Mouse (Mus musculus) hindbrain, embryonic 15.5 days (tissue): ENCODE data around the gene Oser1. TPM values are rescaled to one million over a fixed set of nuclear protein-coding genes. Genes with fewer than 3 reads are reported as not detected.

ENCODE experiments used
- ATAC-seq: fragments of 200-750 bp; cut with Nextera tagmentation; 2 replicates; pipeline ENCODE4 v1.8.0; 2017; ENCODE audit warnings: low read depth, moderate number of reproducible peaks, moderate TSS enrichment; ENCODE audit not compliant: low FRiP score
- H3K27ac ChIP-seq: fragments of 300-500 bp; sonication (generic); replicated peaks from 2 replicates; pipeline ENCODE4 v1.5.1; 2015; ENCODE audit warnings: mild to moderate bottlenecking, inconsistent platforms
- H3K27me3 ChIP-seq: fragments of 300-500 bp; sonication (generic); 2 replicates; pipeline ENCODE4 v1.6.1; 2015; ENCODE audit warnings: control low read depth, inconsistent platforms
- H3K36me3 ChIP-seq: fragments of 300-500 bp; sonication (generic); 2 replicates; pipeline ENCODE4 v1.6.1; 2015; ENCODE audit warnings: control low read depth, inconsistent platforms
- H3K4me1 ChIP-seq: fragments of 300-500 bp; sonication (generic); replicated peaks from 2 replicates; pipeline ENCODE4 v1.6.1; 2015; ENCODE audit warnings: control low read depth, inconsistent platforms
- H3K4me2 ChIP-seq: fragments of 300-500 bp; sonication (generic); 2 replicates; pipeline ENCODE4 v1.6.1; 2015; ENCODE audit warnings: moderate library complexity, mild to moderate bottlenecking, inconsistent platforms
- H3K4me3 ChIP-seq: fragments of 300-500 bp; sonication (generic); 2 replicates; pipeline ENCODE4 v1.5.1; 2015; ENCODE audit warnings: mild to moderate bottlenecking, inconsistent platforms
- H3K9ac ChIP-seq: fragments of 300-500 bp; sonication (generic); 2 replicates; pipeline ENCODE4 v1.6.1; 2015; ENCODE audit warnings: inconsistent platforms
- H3K9me3 ChIP-seq: fragments of 300-500 bp; sonication (generic); 2 replicates; pipeline ENCODE4 v1.6.1; 2016; ENCODE audit warnings: control low read depth, inconsistent platforms
- WGBS: fragments of 180-500 bp; shearing (Covaris S2); methylation state at CpG from one replicate; pipeline ENCODE4 v1.1.7; 2015; 5-methylcytosine and 5-hydroxymethylcytosine counted together
- polyA plus RNA-seq: library from polyadenylated mRNA; unstranded; fragments of >200 nt; fragmentation: Nextera tagmentation; extraction: Ambion mirVana; gene quantifications from 2 replicates; pipeline ENCODE4 v1.2.1, GENCODE M21; 2015

Oser1 gene
- 72.1 and 78.6 TPM in 2 replicates for polyA plus RNA-seq

GRCm38 (mm10) chr2:163424597-163424996 lies at the start of gene Oser1:
Gene Oser1 (minus strand): TSS chr2:163424697.
- 88% methylated on average over 6 of the region's 6 CpGs for WGBS
- Histone ChIP-seq H3K27me3 (no peaks in the 10 kb centered on the region), H3K9ac (no peak within 1 kb of the TSS), H3K27ac (no peak within 1 kb of the TSS), H3K4me1 (peaks cover 17% of the 10 kb centered on the region), H3K36me3 (0 out of 2 replicates have a peak, but pooled peaks cover 4% of the 10 kb centered on the region), H3K4me3 (no peak within 1 kb of the TSS), H3K9me3 (no peaks in the 10 kb centered on the region), H3K4me2 (no peak within 1 kb of the TSS)
- no peak for ATAC-seq

GRCm38 (mm10) chr2:163472466-163472851 lies 48.0 kb upstream of the Oser1 start, which contains the start of gene Fitm2:
Gene Fitm2 (minus strand): TSS chr2:163472629.
- under 1% methylated on average over 30 of the region's 30 CpGs for WGBS
- peak; percentile 96 for ATAC-seq

GRCm38 (mm10) chr2:163471710-163472465 lies 47.4 kb upstream of the Oser1 start:
- peak overlapping the region; percentile 71 for H3K4me2 ChIP-seq
- peak; percentile 85 for ATAC-seq
- H3K4me3 ChIP-seq: peak overlapping the region; percentile 82
- no peaks in the 10 kb centered on the region for H3K27me3 ChIP-seq
- peaks cover 16% of the 10 kb centered on the region; the same call in 1 of the 2 replicates for H3K36me3 ChIP-seq
- peak overlapping the region; percentile 87 for H3K9ac ChIP-seq
- H3K4me1 ChIP-seq: peaks cover 10% of the 10 kb centered on the region
- no peaks in the 10 kb centered on the region for H3K9me3 ChIP-seq
- 5% methylated on average over 36 of the region's 36 CpGs for WGBS
- H3K27ac ChIP-seq: peak overlapping the region; percentile 80

More at GRCm38 (mm10) chr2:163472466-163472851, 48.0 kb upstream of the Oser1 start, which contains the start of gene Fitm2:
- Histone ChIP-seq H3K27me3 (no peaks in the 10 kb centered on the region), H3K9ac (peak within 1 kb of the TSS; percentile 87), H3K27ac (peak within 1 kb of the TSS; percentile 80), H3K4me1 (peaks cover 10% of the 10 kb centered on the region), H3K9me3 (no peaks in the 10 kb centered on the region), H3K4me3 (peak within 1 kb of the TSS; percentile 82), H3K36me3 (peaks cover 16% of the 10 kb centered on the region; the same call in 1 of the 2 replicates), H3K4me2 (peak within 1 kb of the TSS; percentile 71)

- ATAC-seq: no peak
- H3K36me3 ChIP-seq: peaks cover 20% of the 10 kb centered on the region; the same call in 1 of the 2 replicates
- H3K27ac ChIP-seq: no peak overlapping the region
- peaks cover 10% of the 10 kb centered on the region for H3K4me1 ChIP-seq
- peak overlapping the region; percentile 82 for H3K4me3 ChIP-seq
- H3K9me3 ChIP-seq: no peaks in the 10 kb centered on the region
- H3K4me2 ChIP-seq: peak overlapping the region; percentile 71
- no peaks in the 10 kb centered on the region for H3K27me3 ChIP-seq
- H3K9ac ChIP-seq: 0 out of 2 replicates have a peak overlapping the region, but pooled peaks have one; percentile 87
- 47% methylated on average over 3 of the region's 3 CpGs for WGBS
Observed at GRCm38 (mm10) chr2:163471136-163471535, 46.6 kb upstream of the Oser1 start.

GRCm38 (mm10) chr2:163469711-163470110 lies 45.2 kb upstream of the Oser1 start:
- peaks cover 20% of the 10 kb centered on the region; the same call in 1 of the 2 replicates for H3K36me3 ChIP-seq
- H3K4me2 ChIP-seq: no peak overlapping the region
- H3K27ac ChIP-seq: no peak overlapping the region
- no peak overlapping the region for H3K4me3 ChIP-seq
- 92% methylated on average over 15 of the region's 15 CpGs for WGBS
- no peaks in the 10 kb centered on the region for H3K9me3 ChIP-seq
- H3K27me3 ChIP-seq: no peaks in the 10 kb centered on the region
- no peak overlapping the region for H3K9ac ChIP-seq
- ATAC-seq: no peak
- peaks cover 10% of the 10 kb centered on the region for H3K4me1 ChIP-seq

- Histone ChIP-seq H3K9ac (no peak overlapping the region), H3K4me3 (no peak overlapping the region), H3K36me3 (peaks cover 20% of the 10 kb centered on the region; the same call in 1 of the 2 replicates), H3K4me2 (no peak overlapping the region), H3K4me1 (peaks cover 10% of the 10 kb centered on the region), H3K27ac (no peak overlapping the region), H3K27me3 (no peaks in the 10 kb centered on the region), H3K9me3 (no peaks in the 10 kb centered on the region)
- WGBS: 93% methylated on average over 6 of the region's 6 CpGs
- no peak for ATAC-seq
Observed at GRCm38 (mm10) chr2:163468866-163469265, 44.4 kb upstream of the Oser1 start.

GRCm38 (mm10) chr2:163467585-163467984 lies 43.1 kb upstream of the Oser1 start:
- no peak for ATAC-seq
- Histone ChIP-seq H3K4me3 (no peak overlapping the region), H3K4me1 (peaks cover 10% of the 10 kb centered on the region), H3K27me3 (no peaks in the 10 kb centered on the region), H3K4me2 (no peak overlapping the region), H3K9ac (no peak overlapping the region), H3K36me3 (peaks cover 20% of the 10 kb centered on the region; the same call in 1 of the 2 replicates), H3K9me3 (no peaks in the 10 kb centered on the region), H3K27ac (no peak overlapping the region)
- WGBS: 93% methylated on average over 6 of the region's 6 CpGs

- Histone ChIP-seq H3K36me3 (peaks cover 20% of the 10 kb centered on the region; the same call in 1 of the 2 replicates), H3K4me2 (no peak overlapping the region), H3K27ac (no peak overlapping the region), H3K4me1 (peaks cover 9% of the 10 kb centered on the region), H3K9ac (no peak overlapping the region), H3K27me3 (no peaks in the 10 kb centered on the region), H3K9me3 (no peaks in the 10 kb centered on the region), H3K4me3 (no peak overlapping the region)
- no peak for ATAC-seq
- WGBS: 78% methylated on average over 8 of the region's 8 CpGs
Observed at GRCm38 (mm10) chr2:163466771-163467170, 42.3 kb upstream of the Oser1 start.

GRCm38 (mm10) chr2:163464562-163464961 lies 40.1 kb upstream of the Oser1 start:
- WGBS: 73% methylated on average over 6 of the region's 6 CpGs
- H3K4me3 ChIP-seq: no peak overlapping the region
- H3K36me3 ChIP-seq: peaks cover 18% of the 10 kb centered on the region; the same call in 1 of the 2 replicates
- H3K4me2 ChIP-seq: no peak overlapping the region
- H3K9ac ChIP-seq: no peak overlapping the region
- H3K9me3 ChIP-seq: no peaks in the 10 kb centered on the region
- no peaks in the 10 kb centered on the region for H3K27me3 ChIP-seq
- ATAC-seq: no peak
- H3K4me1 ChIP-seq: 0 out of 2 replicates have a peak, but pooled peaks cover 3% of the 10 kb centered on the region
- no peak overlapping the region for H3K27ac ChIP-seq

- WGBS: 68% methylated on average over 4 of the region's 4 CpGs
- Histone ChIP-seq H3K9ac (no peak overlapping the region), H3K27ac (no peak overlapping the region), H3K27me3 (no peaks in the 10 kb centered on the region), H3K4me2 (no peak overlapping the region), H3K4me1 (peaks cover 8% of the 10 kb centered on the region; the same call in 1 of the 2 replicates), H3K4me3 (no peak overlapping the region), H3K9me3 (no peaks in the 10 kb centered on the region), H3K36me3 (peaks cover 13% of the 10 kb centered on the region; the same call in 1 of the 2 replicates)
- ATAC-seq: no peak
Observed at GRCm38 (mm10) chr2:163463998-163464397, 39.5 kb upstream of the Oser1 start.

- peaks cover 12% of the 10 kb centered on the region; the same call in 1 of the 2 replicates for H3K4me1 ChIP-seq
- no peak for ATAC-seq
- 0 out of 2 replicates have a peak, but pooled peaks cover 7% of the 10 kb centered on the region for H3K36me3 ChIP-seq
- no peak overlapping the region for H3K4me3 ChIP-seq
- H3K4me2 ChIP-seq: no peak overlapping the region
- H3K9ac ChIP-seq: no peak overlapping the region
- no peaks in the 10 kb centered on the region for H3K9me3 ChIP-seq
- H3K27me3 ChIP-seq: no peaks in the 10 kb centered on the region
- H3K27ac ChIP-seq: no peak overlapping the region
- WGBS: 62% methylated on average over 10 of the region's 10 CpGs
Observed at GRCm38 (mm10) chr2:163463251-163463769, 38.8 kb upstream of the Oser1 start.

- H3K9me3 ChIP-seq: no peaks in the 10 kb centered on the region
- no peak overlapping the region for H3K9ac ChIP-seq
- no peak overlapping the region for H3K27ac ChIP-seq
- ATAC-seq: no peak
- 0 out of 2 replicates have a peak, but pooled peaks cover 4% of the 10 kb centered on the region for H3K36me3 ChIP-seq
- no peak overlapping the region for H3K4me2 ChIP-seq
- 73% methylated on average over 11 of the region's 11 CpGs for WGBS
- H3K4me1 ChIP-seq: peaks cover 12% of the 10 kb centered on the region; the same call in 1 of the 2 replicates
- no peak overlapping the region for H3K4me3 ChIP-seq
- no peaks in the 10 kb centered on the region for H3K27me3 ChIP-seq
Observed at GRCm38 (mm10) chr2:163462801-163463200, 38.3 kb upstream of the Oser1 start.
